Mouse (Mus musculus): Measurements from ENCODE around the gene Nfic.

Nfic gene

DNA sequence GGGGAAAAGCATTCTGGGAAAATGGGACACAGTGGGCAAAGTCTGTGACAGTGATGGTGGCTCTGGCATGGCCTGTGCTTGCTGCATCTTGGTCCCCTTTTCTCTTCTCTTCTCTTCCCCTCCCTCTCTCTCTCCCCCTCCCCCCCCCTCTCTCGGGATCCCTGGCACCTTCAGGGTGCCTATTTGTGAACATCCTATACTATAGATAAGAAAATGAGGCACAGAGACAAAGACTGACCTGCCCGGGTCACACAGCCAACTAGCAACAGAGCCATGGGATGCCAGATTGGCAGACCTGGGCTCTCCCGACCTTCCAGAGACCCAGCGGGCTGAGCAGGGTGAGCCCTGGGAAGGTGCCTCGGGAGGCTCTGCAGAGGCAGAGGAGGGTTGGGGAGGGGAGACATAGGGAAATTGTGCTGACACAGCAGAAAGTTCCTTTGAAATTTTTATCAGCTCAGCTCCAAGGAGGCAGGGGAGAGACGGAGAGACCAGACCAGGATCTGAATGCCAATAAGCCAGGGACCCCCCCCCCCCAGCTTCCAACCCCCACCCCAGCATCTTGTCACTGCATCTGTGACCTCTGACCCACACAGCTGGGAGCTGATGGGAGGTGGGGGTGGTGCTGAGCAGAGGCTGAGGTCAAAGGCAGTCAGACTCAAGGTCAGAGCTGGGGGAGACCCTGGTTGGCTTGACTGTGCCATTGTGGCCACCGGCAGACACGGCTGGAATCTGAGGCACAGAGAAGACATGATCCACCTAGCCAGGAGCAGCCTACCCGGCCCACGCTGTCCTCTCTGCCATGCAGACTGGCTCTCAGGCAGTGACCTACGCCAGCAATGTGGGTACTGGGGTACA is 37.0 kb downstream of the Nfic start:
- DNase-seq (ENCODE audit: low read depth, low spot score), result no peak

DNA sequence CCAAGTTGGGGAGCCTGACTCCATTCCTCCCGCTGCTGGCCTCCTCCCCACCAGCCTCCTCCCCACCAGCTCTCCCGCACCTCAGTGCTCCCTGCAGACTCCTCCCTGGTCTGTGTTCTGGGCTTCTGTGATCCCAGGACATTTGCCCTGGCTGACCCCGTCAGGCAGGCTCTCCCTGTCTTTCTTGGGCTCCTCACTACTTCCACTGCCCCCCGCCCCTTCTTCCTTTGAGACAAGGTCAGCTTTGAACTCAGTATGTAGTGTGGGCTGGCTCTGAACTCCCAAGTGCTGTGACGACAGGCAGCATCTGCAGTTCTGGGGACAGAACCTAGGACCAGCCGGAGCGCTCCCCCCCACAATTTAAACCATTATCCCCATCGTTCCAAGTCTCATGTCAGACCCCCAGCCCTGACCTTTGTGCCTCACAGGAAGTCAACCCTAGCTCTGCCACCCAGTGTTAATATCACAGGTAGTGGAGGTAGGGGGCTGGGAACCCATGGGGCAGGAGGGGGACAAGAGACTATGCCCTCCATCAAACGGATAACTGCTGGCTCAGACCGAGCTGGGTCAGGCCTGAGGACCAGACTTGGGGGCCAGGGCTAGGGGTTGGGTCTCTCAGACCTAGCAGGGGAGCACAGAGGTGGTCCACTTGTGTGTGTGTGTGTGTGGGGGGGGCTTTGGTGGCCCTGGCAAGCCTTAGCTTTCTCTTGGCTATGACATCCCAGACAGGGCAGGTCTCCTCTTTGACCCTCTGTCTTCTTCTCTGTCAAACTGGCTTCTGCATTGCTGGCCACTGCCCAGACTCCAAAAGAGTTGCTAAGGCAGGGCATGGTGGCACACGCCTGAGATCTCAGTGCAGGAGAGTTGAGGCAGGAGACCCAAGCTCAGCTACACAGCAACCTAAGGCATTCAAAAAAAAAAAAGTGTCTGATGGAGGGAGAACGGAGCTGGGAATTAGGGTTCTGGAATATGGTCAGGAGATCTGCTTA is 37.9 kb downstream of the Nfic start:
- no peak for DNase-seq (ENCODE audit: low read depth, low spot score)

- no peak for DNase-seq (ENCODE audit: low read depth, low spot score)
These were observed 38.7 kb downstream of the Nfic start for GRCm38 (mm10) chr10:81416581-81417226.

GRCm38 (mm10) chr10:81415549-81416310 is 39.7 kb downstream of the Nfic start:
- no peak for DNase-seq (ENCODE audit: low read depth, low spot score)

GRCm38 (mm10) chr10:81415146-81415545 is 40.3 kb downstream of the Nfic start:
- DNase-seq (ENCODE audit: low read depth, low spot score), result no peak

- DNase-seq (ENCODE audit: low read depth, low spot score), result no peak
These were observed 40.8 kb downstream of the Nfic start for GRCm38 (mm10) chr10:81414682-81415081.

GRCm38 (mm10) chr10:81413310-81414261 is 41.8 kb downstream of the Nfic start:
- no peak for DNase-seq (ENCODE audit: low read depth, low spot score)

GRCm38 (mm10) chr10:81412586-81413309 is 42.7 kb downstream of the Nfic start:
- no peak for DNase-seq (ENCODE audit: low read depth, low spot score)

DNA sequence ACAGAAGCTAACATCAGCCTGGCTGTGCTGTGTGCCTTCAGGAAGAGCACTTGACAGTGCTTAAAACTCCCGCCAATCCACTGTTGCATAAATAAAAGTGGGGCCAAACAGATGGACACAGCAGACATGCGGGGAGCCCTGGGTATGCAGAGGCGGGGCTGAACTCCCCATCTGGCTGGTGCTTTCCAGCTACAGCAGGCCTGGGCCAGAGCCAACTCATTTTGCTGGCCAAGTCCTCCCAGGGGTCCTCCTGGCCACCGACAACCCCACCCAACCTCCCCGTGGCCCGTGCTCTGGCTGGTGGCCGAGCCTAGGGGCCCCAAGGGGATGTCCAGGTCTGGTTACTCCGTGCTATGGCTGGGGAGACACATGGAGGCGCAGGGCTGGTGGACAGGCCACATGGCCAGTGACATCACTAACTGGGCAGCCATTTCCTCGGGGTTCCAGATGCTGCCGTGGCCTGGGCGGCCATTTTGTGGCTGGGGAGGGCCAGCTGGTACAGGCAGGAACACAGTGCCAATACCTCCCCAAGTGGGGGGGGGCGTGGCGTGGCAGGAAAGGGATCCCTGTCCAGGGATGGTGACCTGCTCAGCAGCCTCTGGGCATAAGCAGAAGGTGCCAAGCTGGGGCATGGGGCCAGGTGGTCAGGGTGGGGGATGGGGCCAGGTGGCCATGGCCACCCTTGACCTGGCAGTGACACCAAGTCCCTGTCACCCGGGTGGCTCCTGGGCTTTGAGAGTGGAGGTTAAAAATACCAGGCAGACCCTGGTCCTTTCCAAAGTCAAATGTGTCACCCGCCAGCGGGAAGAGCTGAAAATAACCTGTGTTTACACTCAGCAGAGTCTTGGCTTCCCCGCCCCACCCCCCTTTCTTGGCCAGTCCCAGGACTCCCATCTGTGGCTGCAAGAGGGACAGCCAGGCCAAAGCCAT is 43.7 kb downstream of the Nfic start:
- no peak for DNase-seq (ENCODE audit: low read depth, low spot score)

DNA sequence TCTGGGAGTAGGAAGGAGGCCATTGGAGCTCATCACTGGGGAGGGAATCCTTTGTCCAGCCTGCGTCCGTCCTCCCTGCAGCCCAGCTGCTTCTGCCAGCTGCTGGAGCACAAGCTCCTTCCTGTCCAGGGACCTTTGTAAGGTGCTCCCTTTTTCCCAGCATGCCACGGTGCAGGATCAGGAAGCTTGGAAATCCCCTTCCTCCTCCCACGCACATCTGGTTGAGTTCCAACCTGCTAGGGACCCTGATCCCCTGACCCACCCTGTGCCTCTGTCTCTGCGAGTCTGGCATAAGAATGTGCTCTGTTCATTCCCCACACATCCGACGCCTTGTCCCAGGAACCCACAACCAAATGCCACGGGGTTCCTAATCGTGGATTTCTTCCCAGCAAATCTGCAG is 44.5 kb downstream of the Nfic start:
- DNase-seq (ENCODE audit: low read depth, low spot score), result no peak

DNA sequence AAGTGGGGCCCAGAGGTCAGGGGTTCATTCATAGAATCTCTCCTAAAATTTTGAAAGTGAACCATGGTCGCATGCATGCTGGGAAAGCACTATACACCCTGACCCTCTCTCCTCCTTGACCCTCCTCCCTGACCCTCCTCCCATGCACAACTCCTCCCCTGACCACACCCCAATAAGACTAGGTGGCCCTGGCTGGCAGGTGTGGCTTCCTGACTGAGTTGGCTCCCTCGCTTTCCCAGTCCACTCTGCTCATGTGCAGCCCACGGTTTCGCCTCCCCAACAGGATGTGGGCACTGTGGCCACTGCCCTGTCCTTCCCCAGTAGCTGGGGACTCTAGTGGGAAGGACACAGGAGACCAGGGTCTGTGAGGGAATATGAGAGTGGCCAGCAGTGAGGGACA is 45.1 kb downstream of the Nfic start:
- no peak for DNase-seq (ENCODE audit: low read depth, low spot score)

- no peak for DNase-seq (ENCODE audit: low read depth, low spot score)
These were observed 46.1 kb downstream of the Nfic start for GRCm38 (mm10) chr10:81409330-81409729.

DNA sequence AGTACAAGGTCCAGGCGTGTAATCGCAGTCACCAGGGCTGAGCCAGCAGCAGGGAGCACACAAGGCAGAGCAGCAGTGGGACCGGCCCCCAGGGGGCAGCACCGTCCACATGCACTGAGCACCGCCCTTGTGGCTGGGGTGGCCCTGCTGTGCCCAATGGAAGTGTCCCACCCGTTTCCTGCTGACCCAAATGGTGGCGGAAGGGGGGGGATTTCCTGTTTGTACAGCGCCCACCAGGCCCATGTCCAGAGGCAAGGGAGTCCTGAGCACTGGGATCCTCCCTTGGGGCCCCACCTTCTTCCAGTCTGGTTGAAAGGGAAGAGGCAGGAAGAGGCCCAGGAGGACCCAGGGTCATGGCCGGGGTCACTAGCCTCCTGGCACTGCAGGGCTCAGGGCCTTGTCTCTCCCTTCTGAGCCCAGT is 46.6 kb downstream of the Nfic start:
- DNase-seq (ENCODE audit: low read depth, low spot score), result no peak

DNA sequence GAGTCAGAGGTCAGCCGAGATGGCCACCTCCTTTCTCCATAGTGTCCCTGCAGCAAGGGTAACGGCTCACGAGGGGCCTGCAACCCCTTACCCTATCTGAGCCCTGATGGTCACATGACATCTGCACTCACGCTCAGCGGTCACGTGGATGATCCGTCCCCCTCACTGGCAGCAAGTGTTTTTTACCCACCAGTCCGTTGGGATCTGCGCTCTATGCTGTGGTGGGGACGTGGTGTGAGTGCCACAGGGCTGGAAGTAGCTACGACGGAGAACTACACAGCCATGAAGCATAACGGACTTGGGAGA is 47.1 kb downstream of the Nfic start:
- no peak for DNase-seq (ENCODE audit: low read depth, low spot score)

- DNase-seq (ENCODE audit: low read depth, low spot score), result no peak
These were observed 47.7 kb downstream of the Nfic start for GRCm38 (mm10) chr10:81407539-81408423.

GRCm38 (mm10) chr10:81406504-81407440 is 48.7 kb downstream of the Nfic start:
- no peak for DNase-seq (ENCODE audit: low read depth, low spot score)
